19 mouse cellular contexts compared by ENCODE assay signal in the genomic region with DNA sequence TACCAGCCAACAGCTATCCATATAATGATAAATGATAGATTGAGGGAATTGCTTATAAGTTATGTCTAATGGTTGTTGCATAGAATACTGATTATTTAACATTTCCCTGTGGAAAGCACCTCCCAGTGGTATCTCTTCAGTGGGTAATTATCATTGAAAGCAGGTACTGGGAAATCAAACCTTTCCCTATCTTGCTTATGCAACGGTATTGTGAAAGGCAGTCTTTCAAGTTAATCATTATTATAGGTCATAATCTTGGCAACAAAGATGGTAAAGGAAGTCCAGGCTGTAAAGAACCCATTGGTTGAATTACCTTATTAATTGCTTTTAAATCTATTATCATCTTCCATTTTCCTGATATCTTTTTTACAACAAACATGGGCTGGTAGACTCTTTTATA.
"Had no signal": no experiment of that assay in that cellular context is flagged by ENCODE, and none has a peak within 500 bp of the region (broad histone marks: within the 10 kb centered on the region; RNA-seq: fewer than 3 reads in every experiment).

No protein-coding gene starts in this region.

- H3K27ac ChIP-seq: lung, embryonic 15.5 days; macrophage; neural tube, embryonic 13.5 days; neural tube, embryonic 15.5 days; stomach, embryonic 15.5 days; stomach, postnatal 0 days had no signal

- H3K4me3 ChIP-seq: lung, embryonic 15.5 days; megakaryocyte, embryonic 14.5 days; myocyte; neural tube, embryonic 13.5 days; neural tube, embryonic 15.5 days; stomach, embryonic 15.5 days had no signal

- H3K36me3 ChIP-seq: lung, embryonic 15.5 days; neural tube, embryonic 13.5 days; neural tube, embryonic 15.5 days; stomach, embryonic 15.5 days had no signal

- DNase-seq: lung, adult 2 months; lung, postnatal 14 days; lung, postnatal 36 days; midbrain, embryonic 14.5 days; right cerebral cortex, postnatal 14 days; thymus, adult 2 months; thymus, postnatal 25 days; thymus, postnatal 4 days had no signal

- H3K4me1 ChIP-seq: lung, embryonic 15.5 days; neural tube, embryonic 13.5 days; neural tube, embryonic 15.5 days; stomach, embryonic 15.5 days had no signal

- H3K9ac ChIP-seq: lung, embryonic 15.5 days; neural tube, embryonic 13.5 days; neural tube, embryonic 15.5 days; stomach, embryonic 15.5 days had no signal

- H3K4me2 ChIP-seq: lung, embryonic 15.5 days; midbrain, embryonic 11.5 days; neural tube, embryonic 13.5 days; neural tube, embryonic 15.5 days; stomach, embryonic 15.5 days had no signal

- H3K27me3 ChIP-seq: lung, embryonic 15.5 days; megakaryocyte, embryonic 14.5 days; neural tube, embryonic 13.5 days; neural tube, embryonic 15.5 days; stomach, embryonic 15.5 days had no signal

- H3K9me3 ChIP-seq: lung, embryonic 15.5 days; megakaryocyte, embryonic 14.5 days; neural tube, embryonic 13.5 days; neural tube, embryonic 15.5 days; stomach, embryonic 15.5 days had no signal

- ATAC-seq: lung, postnatal 0 days; midbrain, embryonic 16.5 days had no signal
